Mouse (Mus musculus) embryonic facial prominence, embryonic 11.5 days (tissue): ENCODE measurements around the gene Os9. TPM values are rescaled to one million over a fixed set of nuclear protein-coding genes. Genes with fewer than 3 reads are reported as not detected.

Source experiments
- ATAC-seq: fragments of 200-750 bp; cut with Nextera tagmentation; replicated peaks from 2 replicates; pipeline ENCODE4 v1.8.0; 2017; ENCODE audit warnings: low read depth; ENCODE audit not compliant: insufficient number of reproducible peaks, low FRiP score, low TSS enrichment
- DNase-seq: peaks from one replicate; pipeline ENCODE4 v3.0.0-alpha.2; 2015; ENCODE audit warnings: low spot score
- H3K27ac ChIP-seq: fragments of 300-500 bp; sonication (generic); replicated peaks from 2 replicates; pipeline ENCODE4 v1.5.1; 2014; ENCODE audit warnings: mild to moderate bottlenecking, low read depth, low read length, control low read depth
- H3K27me3 ChIP-seq: fragments of 300-500 bp; sonication (generic); 2 replicates; pipeline ENCODE4 v1.6.1; 2014; ENCODE audit warnings: mild to moderate bottlenecking, low read length, moderate library complexity, mixed read lengths; ENCODE audit not compliant: control insufficient read depth, insufficient read depth
- H3K36me3 ChIP-seq: fragments of 300-500 bp; sonication (generic); replicated peaks from 2 replicates; pipeline ENCODE4 v1.6.1; 2014; ENCODE audit warnings: low read depth, mild to moderate bottlenecking, low read length, moderate library complexity, mixed read lengths; ENCODE audit not compliant: control insufficient read depth, insufficient read depth
- H3K4me1 ChIP-seq: fragments of 300-500 bp; sonication (generic); 2 replicates; pipeline ENCODE4 v1.6.1; 2014; ENCODE audit warnings: low read length, mixed read lengths; ENCODE audit not compliant: control insufficient read depth, insufficient read depth
- H3K4me2 ChIP-seq: fragments of 300-500 bp; sonication (generic); 2 replicates; pipeline ENCODE4 v1.6.1; 2014; ENCODE audit warnings: low read depth, mild to moderate bottlenecking, control low read depth, low read length, moderate library complexity
- H3K4me3 ChIP-seq: fragments of 300-500 bp; sonication (generic); 2 replicates; pipeline ENCODE4 v1.5.1; 2014; ENCODE audit warnings: low read depth, low read length, control low read depth
- H3K9ac ChIP-seq: fragments of 300-500 bp; sonication (generic); replicated peaks from 2 replicates; pipeline ENCODE4 v1.6.1; 2014; ENCODE audit warnings: mild to moderate bottlenecking, control low read depth, low read length
- H3K9me3 ChIP-seq: fragments of 300-500 bp; sonication (generic); replicated peaks from 2 replicates; pipeline ENCODE4 v1.6.1; 2016; ENCODE audit warnings: mild to moderate bottlenecking, low read length, inconsistent platforms, mixed read lengths; ENCODE audit not compliant: control insufficient read depth
- WGBS: fragments of 180-500 bp; shearing (Covaris S2); extraction: QIAGEN DNeasy Blood & Tissue Kit; methylation state at CpG from one replicate; pipeline ENCODE4 v1.1.7; 2014; 5-methylcytosine and 5-hydroxymethylcytosine counted together
- polyA plus RNA-seq: library from polyadenylated mRNA; unstranded; fragments of >200 nt; fragmentation: Nextera tagmentation; extraction: Ambion mirVana; gene quantifications from 2 replicates; pipeline ENCODE4 v1.2.1, GENCODE M21; 2014

The Os9 gene
- polyA plus RNA-seq, 1 experiment from 2014 or later = 29.5 TPM

DNA sequence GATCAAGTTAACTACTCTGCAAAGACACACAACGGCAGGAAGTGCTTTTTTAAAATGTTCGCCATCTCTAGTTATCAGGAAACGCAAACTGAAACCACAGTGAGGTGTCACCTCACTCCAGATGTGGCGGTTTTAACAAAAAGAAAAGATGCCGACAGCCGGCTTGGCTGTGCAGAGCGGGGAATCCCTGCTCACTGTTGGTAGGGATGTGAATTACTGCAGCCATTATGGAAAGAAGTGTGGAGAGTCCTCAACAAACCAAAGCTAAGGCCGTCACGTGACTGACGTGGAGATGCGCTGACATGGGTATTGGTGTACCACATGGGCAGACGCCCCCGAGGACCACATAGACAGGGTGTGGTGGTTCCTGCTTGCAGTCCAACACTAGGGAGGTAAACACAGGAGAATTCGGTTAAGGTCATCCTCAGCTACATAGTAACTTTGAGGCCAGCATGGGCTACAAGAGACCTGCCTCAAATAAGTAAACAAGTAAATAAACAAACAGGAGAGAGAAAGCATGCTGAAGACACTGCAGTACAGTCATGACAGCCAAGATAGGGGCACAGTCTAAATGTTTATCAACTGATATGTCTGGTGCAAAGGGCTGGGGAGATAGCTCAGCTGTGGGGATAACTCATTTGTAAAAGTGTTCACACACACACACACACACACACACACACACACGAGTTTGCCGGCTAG lies 13.2 kb downstream of the Os9 start:
- Histone ChIP-seq H3K4me2 (no peak overlapping the region), H3K27ac (no peak overlapping the region), H3K4me3 (no peak overlapping the region), H3K4me1 (no peaks in the 10 kb centered on the region), H3K9ac (no peak overlapping the region), H3K36me3 (no peaks in the 10 kb centered on the region), H3K9me3 (no peaks in the 10 kb centered on the region), H3K27me3 (no peaks in the 10 kb centered on the region)
- no peak for ATAC-seq
- WGBS = 88% methylated on average over 16 of the region's 16 CpGs
- no peak for DNase-seq

DNA sequence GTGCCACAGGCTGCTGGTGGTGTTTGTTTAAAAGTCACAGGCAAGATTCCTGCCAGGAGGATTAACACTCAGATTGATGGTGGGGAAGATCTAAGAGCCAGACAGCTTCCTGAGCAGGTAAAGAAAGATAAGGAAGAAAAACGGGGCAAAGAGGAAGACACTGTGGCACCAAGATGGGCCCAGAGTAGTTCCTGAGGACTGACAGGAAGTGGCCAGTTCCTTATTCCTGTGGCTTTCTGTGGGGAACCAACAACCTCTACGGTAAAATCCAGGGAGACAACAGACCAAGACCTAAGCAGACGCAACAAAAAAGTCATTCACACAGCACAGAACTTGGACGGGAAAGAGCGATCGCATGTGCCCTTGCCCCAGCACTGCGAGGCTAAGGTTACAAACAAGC lies 17.3 kb downstream of the Os9 start:
- Histone ChIP-seq H3K27ac (no peak overlapping the region), H3K36me3 (no peaks in the 10 kb centered on the region), H3K27me3 (no peaks in the 10 kb centered on the region), H3K4me3 (no peak overlapping the region), H3K4me1 (no peaks in the 10 kb centered on the region), H3K9me3 (no peaks in the 10 kb centered on the region), H3K9ac (no peak overlapping the region), H3K4me2 (no peak overlapping the region)
- 79% methylated on average over 7 of the region's 7 CpGs for WGBS
- DNase-seq = no peak
- ATAC-seq = no peak

DNA sequence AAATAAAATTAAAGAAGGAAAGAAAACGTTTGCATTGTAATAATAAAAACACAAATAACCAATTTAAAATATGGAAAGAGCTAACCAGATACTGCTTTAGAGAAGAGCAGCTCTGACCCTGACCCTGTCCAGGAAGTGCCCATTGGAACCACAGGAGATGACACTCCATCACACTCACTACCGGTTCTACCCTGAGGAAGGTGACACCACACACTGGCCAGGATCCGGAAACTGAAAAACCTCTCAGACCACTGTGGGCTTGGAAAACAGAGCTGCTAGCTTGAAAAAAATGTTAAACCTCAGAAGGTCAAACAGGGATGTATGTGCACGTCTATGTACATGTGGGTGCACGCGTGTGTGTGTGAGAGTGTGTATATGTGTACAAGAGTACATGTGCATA lies 19.8 kb downstream of the Os9 start:
- peaks cover 8% of the 10 kb centered on the region for H3K36me3 ChIP-seq

GRCm38 (mm10) chr10:127100414-127100813 lies 20.5 kb downstream of the Os9 start:
- no peak overlapping the region for H3K4me3 ChIP-seq
- H3K9ac ChIP-seq = no peak overlapping the region
- H3K4me1 ChIP-seq = no peaks in the 10 kb centered on the region
- H3K27ac ChIP-seq = no peak overlapping the region
- H3K36me3 ChIP-seq = peaks cover 8% of the 10 kb centered on the region
- 83% methylated on average over 8 of the region's 8 CpGs for WGBS
- H3K9me3 ChIP-seq = no peaks in the 10 kb centered on the region
- no peaks in the 10 kb centered on the region for H3K27me3 ChIP-seq
- no peak for DNase-seq
- ATAC-seq = no peak
- no peak overlapping the region for H3K4me2 ChIP-seq

More for the DNA sequence above, 19.8 kb downstream of the Os9 start:
- no peak overlapping the region for H3K4me3 ChIP-seq
- no peaks in the 10 kb centered on the region for H3K4me1 ChIP-seq
- ATAC-seq = no peak
- 86% methylated on average over 6 of the region's 6 CpGs for WGBS
- no peak overlapping the region for H3K4me2 ChIP-seq
- DNase-seq = no peak
- H3K9me3 ChIP-seq = no peaks in the 10 kb centered on the region
- no peaks in the 10 kb centered on the region for H3K27me3 ChIP-seq
- no peak overlapping the region for H3K27ac ChIP-seq
- no peak overlapping the region for H3K9ac ChIP-seq

DNA sequence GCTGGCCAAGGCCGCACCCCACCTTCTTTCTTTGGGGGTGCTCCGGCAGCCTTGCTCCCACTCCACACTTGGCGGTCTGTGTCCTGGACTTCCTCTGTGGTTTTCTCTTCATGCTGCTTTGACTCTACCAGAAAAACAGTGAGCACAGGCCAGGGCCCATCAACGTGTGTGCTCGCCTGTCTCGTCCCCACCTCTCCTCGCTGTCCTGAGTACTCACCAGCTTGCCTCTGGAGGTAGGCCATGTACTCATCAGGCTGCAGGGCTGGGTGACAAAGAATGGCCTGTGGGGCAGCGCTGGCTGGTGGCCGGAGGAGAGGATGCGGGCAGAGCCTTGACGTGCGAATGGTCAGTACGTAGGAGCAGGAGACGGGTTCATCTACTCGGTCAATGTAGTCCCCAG lies 21.1 kb downstream of the Os9 start:
- 90% methylated on average over 15 of the region's 15 CpGs for WGBS
- no peak for ATAC-seq
- no peak for DNase-seq
- H3K27me3 ChIP-seq = no peaks in the 10 kb centered on the region
- H3K4me2 ChIP-seq = no peak overlapping the region
- H3K4me1 ChIP-seq = no peaks in the 10 kb centered on the region
- no peak overlapping the region for H3K4me3 ChIP-seq
- H3K9me3 ChIP-seq = no peaks in the 10 kb centered on the region
- H3K9ac ChIP-seq = no peak overlapping the region
- peaks cover 8% of the 10 kb centered on the region for H3K36me3 ChIP-seq
- H3K27ac ChIP-seq = no peak overlapping the region

DNA sequence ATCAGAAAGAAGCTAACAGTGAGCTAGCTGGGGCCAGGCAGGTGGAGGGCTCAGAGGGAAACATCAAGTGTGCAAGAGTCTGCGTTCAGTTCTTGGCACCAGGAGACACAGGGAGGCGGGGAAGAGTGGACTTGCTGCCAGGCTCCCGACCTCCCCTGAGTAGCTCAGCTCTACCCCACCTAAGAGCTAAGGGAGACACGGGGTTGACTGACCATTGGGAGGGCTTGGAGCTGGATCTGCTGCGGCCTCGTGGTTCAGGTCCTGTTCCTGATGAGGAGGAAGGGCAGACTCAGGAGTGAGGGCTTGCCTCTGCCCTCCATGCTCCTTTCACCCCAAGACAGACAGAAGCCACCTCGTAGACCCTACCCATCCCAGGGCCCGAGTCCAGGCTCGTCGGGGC lies 21.7 kb downstream of the Os9 start:
- Histone ChIP-seq H3K4me2 (no peak overlapping the region), H3K27me3 (no peaks in the 10 kb centered on the region), H3K4me1 (no peaks in the 10 kb centered on the region), H3K4me3 (no peak overlapping the region), H3K36me3 (peaks cover 8% of the 10 kb centered on the region), H3K9ac (no peak overlapping the region), H3K27ac (no peak overlapping the region), H3K9me3 (no peaks in the 10 kb centered on the region)
- ATAC-seq (no peak), DNase-seq (no peak)
- 82% methylated on average over 10 of the region's 10 CpGs for WGBS

GRCm38 (mm10) chr10:127098514-127098913 lies 22.4 kb downstream of the Os9 start:
- WGBS = 79% methylated on average over 20 of the region's 20 CpGs
- Histone ChIP-seq H3K4me3 (no peak overlapping the region), H3K36me3 (peaks cover 8% of the 10 kb centered on the region), H3K9me3 (no peaks in the 10 kb centered on the region), H3K9ac (no peak overlapping the region), H3K27ac (no peak overlapping the region), H3K4me1 (no peaks in the 10 kb centered on the region), H3K27me3 (no peaks in the 10 kb centered on the region; the same call in 1 of the 2 replicates), H3K4me2 (no peak overlapping the region)
- ATAC-seq = no peak
- DNase-seq = no peak

DNA sequence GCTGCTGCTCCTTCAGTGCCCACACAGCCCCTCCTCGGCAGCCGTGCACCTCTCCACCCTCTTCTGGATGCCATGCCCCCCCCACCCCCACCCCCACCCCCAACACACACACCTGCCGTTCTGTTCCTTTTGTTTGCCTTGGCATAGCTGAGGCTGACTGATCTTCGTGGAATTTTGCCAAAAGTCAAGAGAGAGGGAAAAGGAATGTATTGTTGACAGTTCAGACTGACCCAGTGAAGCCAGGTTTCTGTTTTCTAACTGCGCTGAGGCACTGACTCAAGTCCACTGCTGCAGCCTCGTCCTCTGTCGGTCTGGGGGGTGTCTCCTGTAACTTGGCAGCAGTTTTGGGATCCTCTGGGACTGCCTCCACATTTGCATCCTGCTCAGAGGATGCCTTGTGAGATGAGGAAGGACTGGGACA lies 26.5 kb downstream of the Os9 start:
- H3K4me1 ChIP-seq = 0 out of 2 replicates have a peak, but pooled peaks cover 3% of the 10 kb centered on the region
- no peak overlapping the region for H3K27ac ChIP-seq
- WGBS = 62% methylated on average over 7 of the region's 7 CpGs
- H3K9me3 ChIP-seq = no peaks in the 10 kb centered on the region
- H3K27me3 ChIP-seq = peaks cover 34% of the 10 kb centered on the region
- no peak for ATAC-seq
- H3K4me2 ChIP-seq = no peak overlapping the region
- no peak for DNase-seq
- peaks cover 8% of the 10 kb centered on the region for H3K36me3 ChIP-seq
- H3K4me3 ChIP-seq = no peak overlapping the region
- H3K9ac ChIP-seq = no peak overlapping the region
